Comparison of ENCODE assay signal across 30 mouse cellular contexts in genomic region chr14:82101643-82102042, GRCm38 (mm10).
"Had no signal": no experiment of that assay in that cellular context is flagged by ENCODE, and none has a peak within 500 bp of the region (broad histone marks: within the 10 kb centered on the region; RNA-seq: fewer than 3 reads in every experiment).

No protein-coding gene starts in this region.

- H3K4me3 ChIP-seq: limb, embryonic 10.5 days; limb, embryonic 12.5 days; limb, embryonic 13.5 days; limb, embryonic 15.5 days; liver, embryonic 12.5 days; liver, embryonic 13.5 days; liver, embryonic 15.5 days; lung, embryonic 15.5 days; megakaryocyte, embryonic 14.5 days; midbrain, embryonic 10.5 days; midbrain, embryonic 12.5 days; midbrain, embryonic 13.5 days; midbrain, embryonic 15.5 days; neural tube, embryonic 12.5 days; neural tube, embryonic 13.5 days had no signal

- H3K9ac ChIP-seq: limb, embryonic 12.5 days; limb, embryonic 13.5 days; limb, embryonic 15.5 days; liver, embryonic 12.5 days; liver, embryonic 13.5 days; liver, embryonic 14.5 days; liver, embryonic 15.5 days; liver, postnatal 0 days; lung, embryonic 14.5 days; lung, embryonic 15.5 days; midbrain, embryonic 12.5 days; midbrain, embryonic 13.5 days; midbrain, embryonic 15.5 days; neural tube, embryonic 12.5 days; neural tube, embryonic 13.5 days had no signal

- H3K27ac ChIP-seq: limb, embryonic 10.5 days; limb, embryonic 12.5 days; limb, embryonic 13.5 days; limb, embryonic 15.5 days; liver, embryonic 12.5 days; liver, embryonic 13.5 days; liver, embryonic 14.5 days; liver, embryonic 15.5 days; lung, embryonic 15.5 days; macrophage; midbrain, embryonic 10.5 days; midbrain, embryonic 12.5 days; midbrain, embryonic 13.5 days; midbrain, embryonic 15.5 days; neural tube, embryonic 12.5 days; neural tube, embryonic 13.5 days had no signal

- H3K4me2 ChIP-seq: limb, embryonic 12.5 days; limb, embryonic 13.5 days; limb, embryonic 15.5 days; liver, embryonic 11.5 days; liver, embryonic 12.5 days; liver, embryonic 13.5 days; liver, embryonic 15.5 days; lung, embryonic 14.5 days; lung, embryonic 15.5 days; midbrain, embryonic 12.5 days; midbrain, embryonic 13.5 days; midbrain, embryonic 15.5 days; neural tube, embryonic 12.5 days; neural tube, embryonic 13.5 days had no signal

- H3K27me3 ChIP-seq: limb, embryonic 12.5 days; limb, embryonic 13.5 days; limb, embryonic 15.5 days; liver, embryonic 12.5 days; liver, embryonic 13.5 days; liver, embryonic 15.5 days; lung, embryonic 15.5 days; megakaryocyte, embryonic 14.5 days; midbrain, embryonic 12.5 days; midbrain, embryonic 13.5 days; midbrain, embryonic 15.5 days; neural tube, embryonic 12.5 days; neural tube, embryonic 13.5 days had no signal

- H3K9me3 ChIP-seq: limb, embryonic 10.5 days; limb, embryonic 12.5 days; limb, embryonic 13.5 days; limb, embryonic 15.5 days; liver, embryonic 12.5 days; liver, embryonic 13.5 days; liver, embryonic 15.5 days; lung, embryonic 15.5 days; megakaryocyte, embryonic 14.5 days; midbrain, embryonic 10.5 days; midbrain, embryonic 12.5 days; midbrain, embryonic 13.5 days; midbrain, embryonic 15.5 days; neural tube, embryonic 12.5 days; neural tube, embryonic 13.5 days had no signal

- H3K4me1 ChIP-seq: limb, embryonic 10.5 days; limb, embryonic 12.5 days; limb, embryonic 13.5 days; limb, embryonic 15.5 days; liver, embryonic 12.5 days; liver, embryonic 13.5 days; liver, embryonic 15.5 days; lung, embryonic 15.5 days; megakaryocyte, embryonic 14.5 days; midbrain, embryonic 10.5 days; midbrain, embryonic 12.5 days; midbrain, embryonic 13.5 days; midbrain, embryonic 15.5 days; neural tube, embryonic 12.5 days; neural tube, embryonic 13.5 days had no signal

- ATAC-seq: liver, embryonic 12.5 days; liver, postnatal 0 days; lung, postnatal 0 days; midbrain, embryonic 13.5 days; midbrain, embryonic 15.5 days had no signal

- DNase-seq: left cerebral cortex, postnatal 4 days; liver; liver, embryonic 13.5 days; liver, postnatal 0 days; lung, adult 18-20 months; lung, adult 2 months; lung, embryonic 14.5 days; lung, postnatal 10 days; lung, postnatal 14 days; lung, postnatal 36 days; lung, postnatal 4 days; midbrain, embryonic 14.5 days had no signal

- H3K36me3 ChIP-seq: limb, embryonic 10.5 days; limb, embryonic 12.5 days; limb, embryonic 13.5 days; limb, embryonic 15.5 days; liver, embryonic 12.5 days; liver, embryonic 13.5 days; liver, embryonic 15.5 days; lung, embryonic 15.5 days; midbrain, embryonic 10.5 days; midbrain, embryonic 12.5 days; midbrain, embryonic 13.5 days; midbrain, embryonic 15.5 days; neural tube, embryonic 12.5 days; neural tube, embryonic 13.5 days had no signal
